Mouse (Mus musculus): Measurements from ENCODE around the gene Tmem131l.

Gene Tmem131l

GRCm38 (mm10) chr3:84046206-84046605 is 6.2 kb upstream of the Tmem131l start:
- peak in 1 of 2 experiments; percentile 32 for DNase-seq

- DNase-seq, result no peak
Measured at GRCm38 (mm10) chr3:84041739-84042138, 1.8 kb upstream of the Tmem131l start.

- DNase-seq, result peak in 1 of 2 experiments; percentile 76
Measured at GRCm38 (mm10) chr3:84040476-84041082, 604 bp upstream of the Tmem131l start.

DNA sequence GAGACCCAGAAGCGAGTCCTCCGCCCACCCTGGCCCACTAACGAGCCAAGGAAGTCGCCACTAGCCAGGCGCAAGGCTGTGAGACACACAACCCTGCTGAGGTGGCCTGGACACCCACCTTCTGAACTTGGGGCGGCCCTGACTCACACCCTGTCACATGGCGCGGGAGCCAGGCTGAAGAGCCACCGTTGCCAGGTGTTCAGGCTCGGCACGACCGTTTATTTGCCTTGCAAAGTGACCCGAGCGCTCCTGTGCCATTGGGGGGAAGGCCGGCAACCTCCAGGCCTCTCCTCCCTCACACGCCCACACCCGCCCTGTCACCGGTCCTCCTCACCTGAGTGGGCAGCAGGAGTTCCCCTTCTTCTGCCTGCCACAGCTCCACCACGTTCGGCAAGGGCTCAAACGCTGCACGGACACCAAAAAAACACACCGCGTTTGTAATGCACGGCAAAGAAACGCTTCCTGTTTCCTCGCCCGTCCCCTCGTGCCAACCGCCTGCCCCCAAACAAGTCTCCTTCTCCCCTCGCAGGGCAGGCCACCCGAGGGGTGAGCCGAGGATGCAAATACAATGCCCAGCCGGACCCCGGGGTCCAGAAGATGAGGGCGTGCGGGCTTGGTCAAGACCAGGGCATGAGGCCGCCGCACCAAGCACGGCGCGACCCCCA is 862 bp downstream of the Tmem131l start:
- DNase-seq, result peak; percentile 64 to 74

DNA sequence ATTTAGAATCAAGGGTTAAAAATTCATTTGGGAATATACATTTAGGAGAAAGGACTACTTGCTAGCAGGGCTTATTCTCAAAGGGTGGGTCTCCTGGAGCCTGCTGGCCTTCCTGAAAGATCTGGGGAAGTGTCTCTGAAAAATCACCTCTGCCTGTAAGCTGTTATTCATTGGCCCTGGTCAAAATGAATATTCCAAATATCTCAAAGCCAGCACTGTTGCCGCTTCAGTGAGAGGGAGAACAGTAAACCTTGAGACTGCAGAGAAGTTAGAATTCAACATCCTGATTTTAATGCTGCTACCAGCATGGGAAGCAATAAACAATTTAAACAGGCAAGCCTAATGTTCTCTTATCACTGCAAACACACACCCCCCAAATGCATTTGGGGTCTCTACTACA is 1.8 kb downstream of the Tmem131l start:
- DNase-seq, result no peak

- DNase-seq, result no peak
Measured at GRCm38 (mm10) chr3:84037536-84037935, 2.4 kb downstream of the Tmem131l start.

GRCm38 (mm10) chr3:84036866-84037265 is 3.1 kb downstream of the Tmem131l start:
- no peak for DNase-seq

- no peak for DNase-seq
Measured at GRCm38 (mm10) chr3:84035728-84036364, 4.1 kb downstream of the Tmem131l start.

DNA sequence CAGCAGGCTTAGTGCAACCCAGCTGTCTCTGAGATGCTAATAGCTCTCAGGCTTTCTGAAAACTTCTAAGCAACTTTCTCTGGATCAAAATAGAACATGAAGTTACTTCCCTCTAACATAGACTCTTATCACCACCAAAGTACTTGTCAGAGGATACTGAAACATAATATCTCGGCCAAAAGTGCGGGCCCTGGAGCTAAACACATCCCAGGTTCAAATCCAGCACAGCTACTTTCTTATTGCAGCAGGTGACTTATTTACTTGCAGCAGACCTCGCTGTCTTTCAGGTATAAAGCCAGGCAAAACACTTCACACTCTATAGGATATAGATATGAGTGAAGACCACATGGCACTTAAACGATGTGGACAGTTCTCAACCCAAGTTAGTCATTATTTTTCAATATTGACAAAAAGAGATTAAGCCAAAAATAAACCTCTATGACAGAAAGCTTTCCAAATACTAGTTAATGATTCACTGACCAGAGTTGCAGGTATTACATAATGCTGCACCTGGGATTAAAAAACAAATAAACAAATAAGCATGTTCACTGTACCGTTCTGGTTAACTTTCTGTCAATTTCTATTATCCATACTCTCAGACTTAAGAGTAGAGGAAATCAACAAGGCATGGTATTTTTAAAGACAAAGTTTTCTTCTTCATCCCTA is 5.7 kb downstream of the Tmem131l start:
- no peak for DNase-seq

- no peak for DNase-seq
Measured at GRCm38 (mm10) chr3:84032933-84033730, 6.8 kb downstream of the Tmem131l start.

DNA sequence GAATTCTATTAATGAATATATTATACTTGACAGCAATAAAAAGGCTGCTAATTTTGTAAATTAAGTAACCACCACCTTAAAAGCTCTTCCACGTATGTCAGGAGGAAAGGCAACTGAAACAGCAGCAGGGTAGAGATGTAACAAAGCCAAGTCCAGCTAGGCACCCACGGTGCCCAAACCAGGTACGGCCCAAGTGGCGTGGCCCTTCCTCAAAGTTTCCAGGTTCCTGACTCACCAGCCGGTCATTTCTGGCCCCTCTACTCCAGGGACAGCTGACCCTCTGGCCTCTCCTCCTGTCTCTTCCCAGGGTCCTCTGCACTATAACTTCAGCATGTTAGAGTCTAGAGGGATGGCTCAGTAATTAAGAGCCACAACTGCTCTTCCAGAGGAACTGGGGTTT is 7.6 kb downstream of the Tmem131l start:
- no peak for DNase-seq

DNA sequence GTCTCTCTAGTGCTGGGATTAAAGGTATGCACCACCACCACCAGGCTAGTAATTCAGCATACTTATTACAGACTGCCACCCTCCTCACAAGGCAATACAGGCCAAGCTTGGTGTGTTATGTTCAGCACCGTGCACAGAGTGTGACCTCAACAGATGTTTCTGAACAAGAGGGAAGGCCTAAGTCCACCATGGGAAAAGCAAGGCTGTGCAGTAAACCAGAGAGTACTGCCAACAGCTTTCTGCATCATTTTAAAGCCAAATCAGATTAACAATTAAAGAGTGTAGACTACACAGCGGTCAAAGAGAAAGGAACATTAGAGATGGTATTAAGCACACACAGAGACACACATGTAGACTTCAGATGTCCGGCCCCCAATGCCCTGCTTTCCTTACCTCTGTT is 8.8 kb downstream of the Tmem131l start:
- no peak for DNase-seq

DNA sequence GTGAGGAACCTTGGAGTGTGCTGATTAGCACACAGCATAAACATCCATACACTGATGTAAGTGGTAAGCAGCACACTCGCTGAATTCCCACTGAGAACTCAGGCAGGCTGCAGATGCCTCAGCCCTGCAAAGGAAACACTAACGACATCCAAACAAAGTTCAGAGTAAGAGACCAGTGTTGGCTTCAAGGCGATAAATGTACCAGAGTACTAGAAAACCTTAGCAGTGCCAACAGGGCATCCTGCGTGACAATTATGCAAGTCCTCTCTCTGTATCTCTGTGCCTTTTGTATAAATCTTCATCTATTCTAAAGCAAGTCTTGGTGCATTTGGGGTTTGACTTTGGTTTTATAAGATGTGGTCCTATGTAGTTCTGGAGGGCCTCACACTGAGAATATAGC is 11.0 kb downstream of the Tmem131l start:
- no peak for DNase-seq

- no peak for DNase-seq
Measured at GRCm38 (mm10) chr3:84027691-84028159, 12.2 kb downstream of the Tmem131l start.

GRCm38 (mm10) chr3:84024512-84025072 is 15.4 kb downstream of the Tmem131l start:
- no peak for DNase-seq

DNA sequence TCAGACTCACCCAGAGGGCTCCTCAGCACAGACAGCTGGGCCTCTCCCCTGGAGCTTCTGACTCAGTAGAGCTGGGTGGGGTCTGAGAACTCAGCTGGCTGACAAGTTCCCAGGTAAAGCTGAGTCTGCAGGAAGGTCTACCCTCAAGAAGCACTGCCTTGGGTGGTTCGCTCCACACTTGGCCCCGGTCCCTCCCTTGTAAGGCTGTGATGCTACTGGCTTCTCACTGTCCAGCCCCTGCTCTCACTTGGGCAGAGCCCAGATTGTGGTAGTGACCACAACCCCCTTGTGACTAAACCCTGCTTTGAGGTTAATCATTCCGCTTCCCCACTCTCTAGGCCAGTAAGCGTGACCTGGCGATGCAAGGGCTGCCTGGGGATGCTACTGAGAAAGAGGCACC is 17.3 kb downstream of the Tmem131l start:
- DNase-seq, result no peak

GRCm38 (mm10) chr3:84022201-84022584 is 17.8 kb downstream of the Tmem131l start:
- no peak for DNase-seq

DNA sequence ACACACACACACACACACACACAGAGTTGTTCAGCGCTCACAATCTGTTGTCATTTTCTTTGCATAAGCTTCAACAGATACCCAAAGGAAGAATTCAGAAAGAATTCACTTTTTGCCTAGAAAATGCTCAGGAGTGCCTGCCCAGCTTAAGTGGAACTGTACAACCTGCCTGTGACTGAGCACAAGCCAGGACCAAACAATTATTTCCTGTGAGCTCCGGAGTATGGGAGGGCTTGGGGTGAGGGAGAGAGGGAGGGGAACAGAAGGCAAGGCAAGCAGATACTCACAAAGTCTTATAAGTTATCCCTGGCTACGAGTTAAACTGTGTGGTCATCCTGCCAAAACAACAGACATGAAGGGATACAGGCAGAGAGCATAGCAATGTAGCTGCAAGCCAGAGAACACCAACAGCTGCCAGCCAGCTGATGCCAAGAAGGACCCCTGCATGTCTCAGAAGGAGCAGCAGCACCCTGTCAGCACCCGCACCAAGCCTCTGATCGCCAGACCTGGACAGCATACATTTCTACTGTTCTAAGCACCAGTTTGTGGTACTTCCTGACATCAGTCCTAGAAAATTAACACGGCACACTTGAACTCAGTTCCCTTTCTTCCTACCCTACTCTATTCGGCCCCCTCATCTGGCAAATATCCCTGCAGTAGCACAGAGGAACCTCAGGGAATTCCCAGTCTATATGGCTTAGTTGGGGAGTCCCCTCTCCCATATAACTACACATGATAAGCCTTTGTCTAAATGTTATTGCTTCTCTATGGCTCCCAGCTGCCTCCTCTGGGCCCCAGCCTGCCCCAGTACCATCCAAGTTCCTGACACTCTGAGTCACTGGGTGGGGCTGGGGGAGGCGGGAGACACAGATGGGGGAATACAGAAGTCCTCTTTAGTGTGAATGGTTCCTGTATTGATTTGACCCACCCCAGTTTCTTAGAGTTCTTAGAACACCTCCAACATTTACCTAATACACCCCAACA is 18.5 kb downstream of the Tmem131l start:
- DNase-seq, result no peak

DNA sequence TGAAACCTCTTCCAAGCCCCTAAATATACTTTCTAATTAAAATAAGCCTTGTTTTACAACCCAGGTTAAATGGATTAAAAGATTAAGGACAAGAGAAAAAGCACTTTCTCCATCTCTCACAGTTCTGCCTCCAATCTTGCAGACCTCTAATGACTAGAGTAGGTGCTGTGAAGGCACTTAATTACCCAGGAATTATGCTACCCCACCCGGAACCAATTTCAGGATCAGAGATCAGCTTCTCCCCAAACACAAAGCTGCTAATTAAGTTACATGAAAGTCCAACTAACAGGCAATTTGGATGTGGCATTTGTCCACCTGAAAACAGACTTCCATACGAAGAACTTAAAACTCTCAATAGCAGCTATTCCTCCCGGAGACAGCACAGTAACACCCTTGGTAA is 19.4 kb downstream of the Tmem131l start:
- no peak for DNase-seq

DNA sequence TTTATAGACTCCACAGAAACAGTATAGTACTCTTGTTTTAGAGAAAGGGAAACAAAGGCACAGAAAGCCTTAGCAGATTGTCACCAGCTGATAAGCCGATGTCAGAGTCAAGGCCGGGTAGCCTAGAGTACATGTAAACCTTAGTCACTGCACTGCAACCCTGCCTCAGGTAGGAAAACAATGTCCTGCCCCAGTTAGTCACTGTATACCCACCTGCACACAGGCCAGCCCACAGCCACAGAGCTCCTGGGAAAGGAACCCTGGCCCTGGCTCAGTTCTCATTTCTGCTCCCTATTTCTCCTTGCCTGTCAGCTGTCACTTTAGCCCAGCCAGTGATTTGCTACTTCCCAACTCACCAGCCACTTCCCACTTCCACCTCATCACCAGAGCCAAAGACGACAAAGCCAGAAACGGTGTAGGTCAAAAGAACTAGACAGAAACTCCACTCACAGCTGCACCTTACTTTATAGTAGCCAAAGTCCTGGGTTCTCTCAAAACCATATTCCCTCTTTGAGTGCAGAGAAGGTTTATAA is 24.4 kb downstream of the Tmem131l start:
- no peak for DNase-seq
